In the genomic region with DNA sequence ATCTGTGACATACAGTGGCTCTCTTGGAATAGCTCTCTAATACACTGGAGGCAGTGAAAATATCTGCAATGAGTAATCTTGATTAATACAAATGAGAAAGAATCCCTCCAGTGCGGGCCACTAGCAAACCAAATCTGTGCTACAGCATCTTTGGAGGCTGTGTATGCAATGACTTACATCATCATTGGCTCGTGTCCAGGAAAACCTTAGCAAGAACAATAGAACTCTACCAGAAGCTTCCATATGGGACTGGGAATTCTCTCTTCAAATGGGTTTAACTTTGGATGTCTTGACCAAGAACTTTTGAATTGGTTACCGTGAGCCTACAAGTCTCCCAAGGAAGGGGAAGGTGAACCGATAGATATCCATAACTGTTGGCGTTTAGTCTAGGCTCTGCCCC, we compare ENCODE assay signal across 29 mouse cellular contexts. TPM values are rescaled to one million over a fixed set of nuclear protein-coding genes. Genes with fewer than 3 reads are reported as not detected.
A peak's percentile ranks its signal among the peaks of the same experiment; 100 is the strongest.
DNase-seq lines count a peak whose midpoint lies in the region; ATAC-seq lines count a peak whose summit lies in the region.
"Had no signal": no experiment of that assay in that cellular context is flagged by ENCODE, and none has a peak within 500 bp of the region (broad histone marks: within the 10 kb centered on the region; RNA-seq: fewer than 3 reads in every experiment).

No protein-coding gene starts in this region.

- H3K9me3 ChIP-seq in kidney, embryonic 15.5 days (replicated peaks) = no peaks in the 10 kb centered on the region
- H3K9me3 ChIP-seq: forebrain, embryonic 10.5 days; heart, embryonic 13.5 days; hindbrain, embryonic 15.5 days; intestine, embryonic 15.5 days; lung, embryonic 15.5 days; neural tube, embryonic 15.5 days had no signal

- DNase-seq in frontal cortex, postnatal 14 days (ENCODE audit: low spot score in 2 of 2) = no peak
- peak; percentile 14 for DNase-seq in layer of hippocampus, adult 9-11 months
- no peak for DNase-seq in layer of hippocampus, adult 8-10 months (ENCODE audit: low spot score in 2 of 2)
- peak; percentile 47 for DNase-seq in retina, postnatal 1 day
- no peak for DNase-seq in retina, embryonic 14.5 days (ENCODE audit: low spot score)
- DNase-seq in telencephalon, adult 2 months (ENCODE audit: low read depth, low spot score) = peak; percentile 18
- DNase-seq: adrenal gland, postnatal 14 days; cerebellum, adult 11 months; cerebellum, adult 9-11 months; gastrocnemius, postnatal 14 days; heart, adult 18-20 months; heart, postnatal 36 days; kidney, adult 8-10 months; kidney, postnatal 36 days; right cerebral cortex, postnatal 14 days had no signal

- 0 out of 2 replicates have a peak, but pooled peaks have one; percentile 11 for ATAC-seq in frontal cortex, adult (ENCODE audit: low TSS enrichment)
- no peak for ATAC-seq in kidney, embryonic 15.5 days (replicated peaks; ENCODE audit: low FRiP score)
- ATAC-seq: intestine, embryonic 15.5 days had no signal

- H3K4me1 ChIP-seq in kidney, embryonic 15.5 days = no peaks in the 10 kb centered on the region
- H3K4me1 ChIP-seq: forebrain, embryonic 10.5 days; heart, embryonic 13.5 days; hindbrain, embryonic 15.5 days; intestine, embryonic 15.5 days; lung, embryonic 15.5 days; neural tube, embryonic 15.5 days had no signal

- no peaks in the 10 kb centered on the region for H3K36me3 ChIP-seq in kidney, embryonic 15.5 days
- H3K36me3 ChIP-seq: forebrain, embryonic 10.5 days; heart, embryonic 13.5 days; hindbrain, embryonic 15.5 days; intestine, embryonic 15.5 days; lung, embryonic 15.5 days; neural tube, embryonic 15.5 days had no signal

- no peak overlapping the region for H3K9ac ChIP-seq in kidney, embryonic 15.5 days
- H3K9ac ChIP-seq: heart, embryonic 13.5 days; hindbrain, embryonic 15.5 days; intestine, embryonic 15.5 days; lung, embryonic 15.5 days; neural tube, embryonic 15.5 days had no signal

- H3K27me3 ChIP-seq in kidney, embryonic 15.5 days = no peaks in the 10 kb centered on the region
- H3K27me3 ChIP-seq: heart, embryonic 13.5 days; hindbrain, embryonic 15.5 days; intestine, embryonic 15.5 days; lung, embryonic 15.5 days; neural tube, embryonic 15.5 days had no signal

- 86% methylated on average over 5 of the region's 5 CpGs for WGBS in kidney, embryonic 15.5 days

- no peak overlapping the region for H3K27ac ChIP-seq in kidney, embryonic 15.5 days
- H3K27ac ChIP-seq: forebrain, embryonic 10.5 days; heart, embryonic 13.5 days; hindbrain, embryonic 15.5 days; intestine, embryonic 15.5 days; lung, embryonic 15.5 days; neural tube, embryonic 15.5 days; stomach, postnatal 0 days had no signal

- H3K4me3 ChIP-seq in kidney, embryonic 15.5 days (replicated peaks) = no peak overlapping the region
- H3K4me3 ChIP-seq: forebrain, embryonic 10.5 days; heart, embryonic 13.5 days; hindbrain, embryonic 15.5 days; intestine, embryonic 15.5 days; lung, embryonic 15.5 days; neural tube, embryonic 15.5 days had no signal

- no peak overlapping the region for H3K4me2 ChIP-seq in kidney, embryonic 15.5 days
- H3K4me2 ChIP-seq: heart, embryonic 13.5 days; hindbrain, embryonic 15.5 days; intestine, embryonic 15.5 days; liver, embryonic 11.5 days; lung, embryonic 15.5 days; midbrain, embryonic 11.5 days; neural tube, embryonic 15.5 days had no signal

RNA-seq across cellular contexts. Expression of gene Ermn, which starts 25.9 kb away (rescaled TPM):
- total RNA-seq in layer of hippocampus, adult 8-10 months (2022) = 10 to 100 TPM; 35.2 to 39.7 (median 36.8) TPM
- polyA plus RNA-seq in kidney, embryonic 15.5 days (2015; fragmentation: Nextera tagmentation; extraction: Ambion mirVana) = not detected in 2 replicates
- total RNA-seq: adrenal gland, postnatal 14 days; common myeloid progenitor, adult 5-6 weeks; gastrocnemius, postnatal 14 days; heart, adult 18-20 months; heart, postnatal 36 days; MEL had no signal
- polyA plus RNA-seq: C2C12; heart, embryonic 13.5 days; liver, embryonic 11.5 days; lung, embryonic 15.5 days had no signal

RNA-seq across cellular contexts. Expression of gene Galnt5, which starts 29.1 kb away (rescaled TPM):
- total RNA-seq in layer of hippocampus, adult 8-10 months (2022) = under 1 TPM in 3 of 4 experiments, not detected in 1; 0.18 to 0.43 (median 0.25) TPM
- polyA plus RNA-seq in kidney, embryonic 15.5 days (2015; fragmentation: Nextera tagmentation; extraction: Ambion mirVana) = 1.1 and 2.0 TPM in 2 replicates
- total RNA-seq: MEL had no signal
- polyA plus RNA-seq: C2C12 had no signal

Comparison
In these comparisons a context has a peak if more than half of its experiments do, and no peak if none do; other contexts are left out.
1. DNase-seq: peak in layer of hippocampus, adult 9-11 months (single experiment), retina, postnatal 1 day (single experiment) and telencephalon, adult 2 months (single experiment); none in frontal cortex, postnatal 14 days (0 of 2), layer of hippocampus, adult 8-10 months (0 of 2) and retina, embryonic 14.5 days (single experiment).